Mouse (Mus musculus) MEL (cell line): ENCODE results near the gene Sept3. TPM values are rescaled to one million over a fixed set of nuclear protein-coding genes. Genes with fewer than 3 reads are reported as not detected.

Experiments used
- DNase-seq: peaks from one replicate; pipeline ENCODE4 v3.0.0; 2011; ENCODE audit warnings: low read depth, low spot score
- H3K27ac ChIP-seq: 2 replicates; pipeline ENCODE4 v1.5.1; 2012; ENCODE audit warnings: low read depth, mild to moderate bottlenecking, control low read depth, low read length, moderate library complexity; ENCODE audit not compliant: control insufficient read depth
- H3K27me3 ChIP-seq, 2 experiments: fragments of 150-350 bp in 1 of 2; sonication (generic) in 1 of 2; 2 replicates each; pipeline ENCODE4 v1.6.1; 2012; ENCODE audit warnings: low read length in 2 of 2, mild to moderate bottlenecking in 2 of 2, improper control_type of control experiment in 1 of 2, moderate library complexity in 1 of 2; ENCODE audit not compliant: insufficient read depth in 2 of 2, control insufficient read depth in 1 of 2
- H3K36me3 ChIP-seq, 2 experiments: 2 replicates each; pipeline ENCODE4 v1.6.1; 2012 to 2014; ENCODE audit warnings: low read length in 2 of 2, improper control_type of control experiment in 1 of 2, inconsistent platforms in 1 of 2, mild to moderate bottlenecking in 1 of 2; ENCODE audit not compliant: insufficient read depth in 2 of 2, control insufficient read depth in 1 of 2
- H3K4me1 ChIP-seq, 2 experiments: fragments of 150-350 bp in 1 of 2; sonication (generic) in 1 of 2; 2 replicates each; pipeline ENCODE4 v1.6.1; 2012; ENCODE audit warnings: low read length in 2 of 2, improper control_type of control experiment in 1 of 2, mild to moderate bottlenecking in 1 of 2; ENCODE audit not compliant: insufficient read depth in 2 of 2, control insufficient read depth in 1 of 2
- H3K4me3 ChIP-seq, 2 experiments: fragments of 150-350 bp in 1 of 2; sonication (generic) in 1 of 2; 2 replicates each; pipeline ENCODE4 v1.5.1; 2012; ENCODE audit warnings: low read depth in 2 of 2, low read length in 2 of 2, mild to moderate bottlenecking in 2 of 2, moderate library complexity in 2 of 2, control low read depth in 1 of 2, improper control_type of control experiment in 1 of 2; ENCODE audit not compliant: control insufficient read depth in 1 of 2, insufficient read depth in 1 of 2
- H3K79me2 ChIP-seq: 2 replicates; pipeline ENCODE4 v1.6.1; 2012; ENCODE audit warnings: mild to moderate bottlenecking, low read length, moderate library complexity; ENCODE audit not compliant: control insufficient read depth, poor library complexity, insufficient read depth
- H3K9ac ChIP-seq: 2 replicates; pipeline ENCODE4 v1.6.1; 2012; ENCODE audit warnings: low read depth, mild to moderate bottlenecking, control low read depth, low read length, moderate library complexity; ENCODE audit not compliant: control insufficient read depth, poor library complexity, severe bottlenecking
- H3K9me3 ChIP-seq: fragments of 150-350 bp; sonication (generic); replicated peaks from 2 replicates; pipeline ENCODE4 v1.6.1; 2012; ENCODE audit warnings: mild to moderate bottlenecking, low read length, improper control_type of control experiment, moderate library complexity; ENCODE audit not compliant: insufficient read depth
- BHLHE40 ChIP-seq: IDR thresholded peaks from 2 replicates; pipeline ENCODE4 v1.6.1; 2012; ENCODE audit warnings: low read depth, mild to moderate bottlenecking, inconsistent platforms, low read length, improper control_type of control experiment, borderline replicate concordance
- CHD2 ChIP-seq: IDR thresholded peaks from 2 replicates; pipeline ENCODE4 v1.6.1; 2011; ENCODE audit warnings: low read length, improper control_type of control experiment
- CTCF ChIP-seq, 3 experiments: IDR thresholded peaks in 2 of 3; conservative IDR thresholded peaks in 1 of 3; 2 replicates each; pipeline ENCODE4 v1.5.1; 2011 to 2012; ENCODE audit warnings: low read length in 3 of 3, low read depth in 2 of 3, mild to moderate bottlenecking in 2 of 3, improper control_type of control experiment in 1 of 3, inconsistent platforms in 1 of 3, mixed read lengths in 1 of 3, moderate library complexity in 1 of 3; ENCODE audit not compliant: control insufficient read depth in 1 of 3, insufficient read depth in 1 of 3, poor library complexity in 1 of 3, severe bottlenecking in 1 of 3
- E2F4 ChIP-seq: IDR thresholded peaks from 2 replicates; pipeline ENCODE4 v1.6.1; 2011; ENCODE audit warnings: low read depth, low read length, improper control_type of control experiment, borderline replicate concordance
- ELF1 ChIP-seq: IDR thresholded peaks from 2 replicates; pipeline ENCODE4 v1.6.1; 2014; ENCODE audit warnings: low read depth, mild to moderate bottlenecking, inconsistent platforms, low read length, improper control_type of control experiment, moderate library complexity
- EP300 ChIP-seq, 2 experiments: IDR thresholded peaks; 2 replicates each; pipeline ENCODE4 v1.6.1; 2011; ENCODE audit warnings: improper control_type of control experiment in 2 of 2, low read length in 2 of 2, low read depth in 1 of 2, mild to moderate bottlenecking in 1 of 2
- GATA1 ChIP-seq: IDR thresholded peaks from 2 replicates; pipeline ENCODE4 v1.6.1; 2011; ENCODE audit warnings: low read depth, low read length, improper control_type of control experiment
- MAFK ChIP-seq: IDR thresholded peaks from 2 replicates; pipeline ENCODE4 v1.6.1; 2011; ENCODE audit warnings: low read depth, mild to moderate bottlenecking, low read length, improper control_type of control experiment, borderline replicate concordance
- MAX ChIP-seq: IDR thresholded peaks from 2 replicates; pipeline ENCODE4 v1.6.1; 2011; ENCODE audit warnings: low read length, improper control_type of control experiment
- MAZ ChIP-seq: IDR thresholded peaks from 2 replicates; pipeline ENCODE4 v1.6.1; 2012; ENCODE audit warnings: low read depth, mild to moderate bottlenecking, inconsistent platforms, low read length, improper control_type of control experiment
- MYC ChIP-seq: IDR thresholded peaks from 2 replicates; pipeline ENCODE4 v1.6.1; 2011; ENCODE audit warnings: low read depth, mild to moderate bottlenecking, low read length, improper control_type of control experiment, moderate library complexity
- POLR2AphosphoS2 ChIP-seq: IDR thresholded peaks from 2 replicates; pipeline ENCODE4 v1.6.1; 2011; ENCODE audit warnings: low read length, improper control_type of control experiment
- RCOR1 ChIP-seq: IDR thresholded peaks from 2 replicates; pipeline ENCODE4 v1.6.1; 2012; ENCODE audit warnings: low read depth, mild to moderate bottlenecking, inconsistent platforms, low read length, improper control_type of control experiment
- SMC3 ChIP-seq: IDR thresholded peaks from 2 replicates; pipeline ENCODE4 v1.6.1; 2011; ENCODE audit warnings: low read depth, low read length, improper control_type of control experiment
- TAL1 ChIP-seq: IDR thresholded peaks from 2 replicates; pipeline ENCODE4 v1.6.1; 2012; ENCODE audit warnings: mild to moderate bottlenecking, inconsistent platforms, low read length, moderate library complexity, mixed read lengths
- TBP ChIP-seq: IDR thresholded peaks from 2 replicates; pipeline ENCODE4 v1.8.0; 2011; ENCODE audit warnings: low read depth, low read length, improper control_type of control experiment
- TCF12 ChIP-seq: IDR thresholded peaks from 2 replicates; pipeline ENCODE4 v1.6.1; 2014; ENCODE audit warnings: low read depth, mild to moderate bottlenecking, inconsistent platforms, low read length, improper control_type of control experiment, moderate library complexity
- USF2 ChIP-seq, 2 experiments: IDR thresholded peaks; 2 replicates each; pipeline ENCODE4 v1.6.1; 2011 to 2012; ENCODE audit warnings: improper control_type of control experiment in 2 of 2, low read length in 2 of 2, borderline replicate concordance in 1 of 2, inconsistent platforms in 1 of 2, low read depth in 1 of 2, mild to moderate bottlenecking in 1 of 2; ENCODE audit not compliant: insufficient read depth in 1 of 2
- ZC3H11A ChIP-seq: IDR thresholded peaks from 2 replicates; pipeline ENCODE4 v1.6.1; 2012; ENCODE audit warnings: low read depth, mild to moderate bottlenecking, inconsistent platforms, low read length, improper control_type of control experiment
- ZKSCAN1 ChIP-seq: IDR thresholded peaks from 2 replicates; pipeline ENCODE4 v1.6.1; 2012; ENCODE audit warnings: low read depth, mild to moderate bottlenecking, inconsistent platforms, low read length, improper control_type of control experiment, moderate library complexity
- ZNF384 ChIP-seq: IDR thresholded peaks from 2 replicates; pipeline ENCODE4 v1.6.1; 2012; ENCODE audit warnings: low read depth, mild to moderate bottlenecking, inconsistent platforms, low read length, improper control_type of control experiment
- polyA plus RNA-seq, 2 experiments: library from polyadenylated mRNA; stranded (reverse) in 1 of 2; unstranded in 1 of 2; fragments of >175 nt in 1 of 2; fragments of >200 nt in 1 of 2; gene quantifications; 2 replicates each; pipeline versions ENCODE4 v1.2.1 to v1.2.4; 2012; ENCODE audit warnings: low replicate concordance in 2 of 2, low read depth in 1 of 2; ENCODE audit not compliant: insufficient read length in 2 of 2, insufficient read depth in 1 of 2, missing spikeins in 1 of 2
- total RNA-seq: library from RNA; depleted of rRNA; stranded (reverse); fragments of 300-350 nt; gene quantifications from 2 replicates; pipeline ENCODE4 v1.2.3, GENCODE M21; 2012

The Sept3 gene
- total and polyA plus RNA-seq, 3 experiments, result not detected

DNA sequence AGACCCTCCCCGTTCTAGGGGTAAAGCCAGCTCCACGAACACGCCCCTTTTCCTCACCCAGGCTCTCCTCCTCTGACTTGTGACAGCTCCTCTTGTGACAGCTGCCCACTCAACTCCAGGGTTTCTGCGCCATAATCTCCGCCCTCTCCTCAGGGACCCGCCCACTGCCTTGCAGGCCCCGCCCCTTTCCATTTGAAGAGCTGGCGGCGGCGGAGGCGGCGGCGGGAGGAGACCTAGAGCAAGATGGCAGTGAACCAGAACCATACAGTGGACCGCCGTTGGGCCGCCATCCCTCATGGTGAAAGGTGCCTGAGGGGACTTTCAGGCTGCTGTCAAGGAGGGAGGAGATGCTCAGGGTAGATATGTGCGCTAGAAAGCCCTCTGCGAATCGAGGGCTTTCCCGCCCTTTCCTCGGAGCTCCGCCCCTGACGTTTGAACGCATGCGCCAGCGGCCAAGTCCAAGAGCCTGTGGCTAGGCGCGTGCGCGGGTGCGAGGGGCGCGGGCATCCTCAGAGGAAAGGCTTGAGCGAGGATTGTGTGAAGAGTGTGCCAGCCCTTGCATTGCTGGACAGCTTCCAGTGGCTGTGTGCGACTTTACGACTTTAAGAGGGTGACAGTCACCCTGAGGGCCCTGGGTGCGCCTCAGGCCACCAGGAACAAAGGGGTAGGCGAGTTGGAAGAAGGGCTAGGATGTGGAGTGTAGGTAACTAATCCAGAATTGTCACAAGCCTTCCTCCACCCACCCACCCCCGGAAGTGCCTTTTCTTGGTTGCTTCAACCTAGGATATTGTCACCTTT is 24.3 kb downstream of the Sept3 start, which contains the start of gene Wbp2nl:
Gene Wbp2nl (plus strand): TSS at position 191 of the 798 bp plus-strand sequence.
- DNase-seq, result no peak
- Histone ChIP-seq H3K36me3 (no peaks in the 10 kb centered on the region), H3K27me3 (no peaks in the 10 kb centered on the region), H3K9me3 (no peaks in the 10 kb centered on the region), H3K4me1 (no peaks in the 10 kb centered on the region), H3K9ac (no peak within 1 kb of the TSS), H3K79me2 (no peaks in the 10 kb centered on the region), H3K27ac (no peak within 1 kb of the TSS), H3K4me3 (no peak within 1 kb of the TSS)
- TF ChIP-seq POLR2AphosphoS2, result no peak
- no peak for TF ChIP-seq MAZ
- no peak for TF ChIP-seq TCF12
- TF ChIP-seq ZKSCAN1, result no peak
- TF ChIP-seq MAX, result no peak
- no peak for TF ChIP-seq CHD2
- TF ChIP-seq EP300 (IDR thresholded peaks at IDR 0.05; ENCODE audit: low read depth in 1 of 2, low read length in 2 of 2), result no peak
- TF ChIP-seq E2F4, result no peak
- no peak for TF ChIP-seq USF2 (IDR thresholded peaks at IDR 0.05; ENCODE audit: borderline replicate concordance in 1 of 2, insufficient read depth in 1 of 2, low read depth in 1 of 2, low read length in 2 of 2)
- no peak for TF ChIP-seq TAL1

DNA sequence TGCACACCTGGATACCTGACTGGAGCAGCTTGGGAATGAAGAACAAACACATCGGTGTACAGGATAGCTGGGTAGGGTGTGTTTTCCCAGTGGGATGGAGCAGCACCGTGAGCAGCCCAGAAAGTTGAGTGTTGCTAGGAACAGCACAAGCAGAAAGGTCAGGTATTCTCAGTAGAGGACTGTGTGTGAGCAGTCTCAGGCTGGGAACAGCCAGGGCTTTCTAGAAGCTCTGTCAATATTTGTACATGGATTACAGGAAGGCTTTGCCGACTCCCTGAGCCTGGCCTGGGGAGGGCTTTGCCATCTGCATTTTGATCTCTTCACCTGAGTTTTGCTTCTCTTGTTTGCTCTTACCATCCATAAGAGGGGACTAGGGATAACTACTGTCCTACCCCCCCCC is 32.4 kb downstream of the Sept3 start:
- TF ChIP-seq BHLHE40 (no peak), ZKSCAN1 (no peak), ZNF384 (no peak), SMC3 (no peak), ELF1 (no peak), TBP (no peak), MYC (no peak), RCOR1 (no peak), TAL1 (no peak), MAFK (no peak), GATA1 (no peak), ZC3H11A (no peak), CTCF (IDR thresholded peaks at IDR 0.05 in 2 of 3, conservative IDR thresholded peaks at IDR 0.05 in 1 of 3; ENCODE audit: control insufficient read depth in 1 of 3, insufficient read depth in 1 of 3, low read depth in 2 of 3, low read length in 3 of 3, poor library complexity in 1 of 3, severe bottlenecking in 1 of 3) (no peak), USF2 (IDR thresholded peaks at IDR 0.05; ENCODE audit: borderline replicate concordance in 1 of 2, insufficient read depth in 1 of 2, low read depth in 1 of 2, low read length in 2 of 2) (no peak)
- no peak overlapping the region for H3K9ac ChIP-seq
- no peaks in the 10 kb centered on the region for H3K79me2 ChIP-seq
- H3K4me3 ChIP-seq, result no peak overlapping the region
- no peaks in the 10 kb centered on the region for H3K36me3 ChIP-seq
- H3K9me3 ChIP-seq, result no peaks in the 10 kb centered on the region
- no peaks in the 10 kb centered on the region for H3K4me1 ChIP-seq
- no peak overlapping the region for H3K27ac ChIP-seq
- no peak for DNase-seq
- peaks cover 9% of the 10 kb centered on the region in 2 experiments for H3K27me3 ChIP-seq
